Mouse (Mus musculus): ENCODE results near the gene Aox2. TPM values are rescaled to one million over a fixed set of nuclear protein-coding genes. Genes with fewer than 3 reads are reported as not detected.

Gene Aox2
- total RNA-seq, 1 experiment from 2014 or later = not detected

- ATAC-seq (replicated peaks in 1 of 2; ENCODE audit: insufficient read depth in 1 of 2, low FRiP score in 2 of 2, low TSS enrichment in 1 of 2, low read depth in 1 of 2, poor library complexity in 2 of 2, severe bottlenecking in 2 of 2) = no peak
These were observed 31.7 kb downstream of the Aox2 start for GRCm38 (mm10) chr1:58309853-58310252.

DNA sequence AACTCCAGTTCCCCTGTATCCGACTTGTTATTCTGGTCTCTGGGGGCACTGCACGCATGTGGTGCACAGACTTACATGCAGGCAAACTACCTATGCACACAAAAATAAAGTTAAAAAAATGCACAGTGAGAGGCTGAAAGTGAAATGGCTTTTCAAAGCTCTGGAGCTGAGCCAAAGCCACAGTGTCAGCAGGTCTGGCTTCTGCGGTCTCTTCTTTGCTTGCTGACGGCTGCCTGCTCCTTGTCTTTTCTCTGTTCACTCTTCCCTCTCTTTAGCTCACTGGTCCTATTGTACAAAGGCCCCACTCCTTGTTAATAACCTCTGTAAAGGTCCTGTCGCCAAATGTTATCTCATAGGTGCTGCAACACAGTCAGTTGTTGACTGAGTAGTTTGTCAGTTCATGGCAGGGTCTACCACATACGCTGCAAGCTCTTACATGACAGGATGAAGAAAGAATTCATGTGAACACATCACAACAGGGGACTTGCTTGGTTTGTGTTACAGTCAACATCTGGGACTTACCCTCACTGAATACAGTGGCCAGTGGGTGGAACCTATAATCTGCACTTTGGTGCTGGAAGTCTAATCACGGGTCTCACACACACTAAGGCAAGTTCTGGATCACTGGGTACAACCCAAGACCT, 33.2 kb downstream of the Aox2 start:
- peak; percentile 81 to 88 for ATAC-seq (replicated peaks in 1 of 2; ENCODE audit: insufficient read depth in 1 of 2, low FRiP score in 2 of 2, low TSS enrichment in 1 of 2, low read depth in 1 of 2, poor library complexity in 2 of 2, severe bottlenecking in 2 of 2)

DNA sequence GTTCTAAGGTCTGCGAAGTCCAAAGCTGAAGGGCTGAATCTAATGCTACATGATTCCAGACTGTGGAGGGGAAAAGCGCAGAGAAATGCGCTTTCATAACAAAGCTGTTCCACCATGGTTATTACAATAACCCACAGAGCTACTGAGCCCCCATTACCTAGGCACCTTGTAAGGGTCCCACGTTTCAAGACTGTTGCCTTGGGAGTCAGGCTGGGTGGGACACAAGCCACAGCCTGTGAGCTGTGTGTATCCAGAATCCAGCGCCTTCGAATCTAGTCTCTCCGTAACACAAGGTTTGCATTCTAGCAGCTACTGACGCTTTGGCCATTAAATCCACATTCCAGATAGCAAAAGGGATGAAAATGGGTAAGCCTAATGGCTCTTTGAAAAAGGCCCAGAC, 35.0 kb downstream of the Aox2 start:
- ATAC-seq (replicated peaks in 1 of 2; ENCODE audit: insufficient read depth in 1 of 2, low FRiP score in 2 of 2, low TSS enrichment in 1 of 2, low read depth in 1 of 2, poor library complexity in 2 of 2, severe bottlenecking in 2 of 2) = no peak

DNA sequence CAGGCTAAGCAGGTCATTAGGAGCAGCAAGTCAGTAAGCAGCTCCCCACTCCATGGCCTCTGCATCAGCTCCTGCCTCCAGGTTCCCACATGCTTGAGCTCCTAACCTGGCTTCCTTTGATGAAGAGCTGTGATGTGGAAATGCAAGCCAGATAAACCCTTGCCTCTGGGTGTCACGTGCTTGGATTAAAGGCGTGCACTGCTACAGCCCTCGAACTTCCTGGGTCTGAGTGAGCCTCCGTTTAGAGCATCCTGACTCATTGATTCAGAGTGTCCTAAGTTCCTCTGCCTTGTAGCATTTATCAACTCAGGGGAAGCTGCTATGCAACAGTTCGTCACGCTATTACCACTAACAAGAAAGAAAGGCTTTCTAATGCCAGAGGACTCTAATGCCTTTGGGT, 37.4 kb downstream of the Aox2 start:
- no peak for ATAC-seq (replicated peaks in 1 of 2; ENCODE audit: insufficient read depth in 1 of 2, low FRiP score in 2 of 2, low TSS enrichment in 1 of 2, low read depth in 1 of 2, poor library complexity in 2 of 2, severe bottlenecking in 2 of 2)

- ATAC-seq (replicated peaks in 1 of 2; ENCODE audit: insufficient read depth in 1 of 2, low FRiP score in 2 of 2, low TSS enrichment in 1 of 2, low read depth in 1 of 2, poor library complexity in 2 of 2, severe bottlenecking in 2 of 2) = no peak
These were observed 55.1 kb downstream of the Aox2 start for GRCm38 (mm10) chr1:58333222-58333621.

GRCm38 (mm10) chr1:58339901-58340300, 61.8 kb downstream of the Aox2 start:
- ATAC-seq (replicated peaks in 1 of 2; ENCODE audit: insufficient read depth in 1 of 2, low FRiP score in 2 of 2, low TSS enrichment in 1 of 2, low read depth in 1 of 2, poor library complexity in 2 of 2, severe bottlenecking in 2 of 2) = peak; percentile 35 to 72; a peak in 2 of 4 replicates

DNA sequence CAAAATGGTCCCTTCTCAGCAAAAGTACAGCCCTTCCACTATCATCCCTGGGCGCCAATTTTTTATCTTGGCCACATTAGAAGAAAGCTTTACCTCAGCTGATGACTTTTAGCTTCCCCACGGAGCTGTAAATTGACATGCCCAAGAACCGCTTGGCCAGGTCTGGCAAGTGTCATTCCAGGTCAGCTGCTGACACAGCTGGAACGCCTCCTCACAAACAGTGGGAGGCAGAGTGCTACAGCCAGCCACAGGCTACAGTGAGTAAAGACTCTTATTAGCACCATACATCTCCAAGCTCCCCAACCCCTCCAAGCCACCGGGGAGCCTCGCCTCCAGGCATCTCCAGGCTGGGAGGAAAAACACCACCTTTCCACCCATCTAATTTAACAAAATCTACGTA, 63.5 kb downstream of the Aox2 start:
- ATAC-seq (replicated peaks in 1 of 2; ENCODE audit: insufficient read depth in 1 of 2, low FRiP score in 2 of 2, low TSS enrichment in 1 of 2, low read depth in 1 of 2, poor library complexity in 2 of 2, severe bottlenecking in 2 of 2) = no peak

GRCm38 (mm10) chr1:58343861-58344260, 65.7 kb downstream of the Aox2 start:
- ATAC-seq (replicated peaks in 1 of 2; ENCODE audit: insufficient read depth in 1 of 2, low FRiP score in 2 of 2, low TSS enrichment in 1 of 2, low read depth in 1 of 2, poor library complexity in 2 of 2, severe bottlenecking in 2 of 2) = peak; percentile 33 to 63; a peak in 2 of 4 replicates

- ATAC-seq (replicated peaks in 1 of 2; ENCODE audit: insufficient read depth in 1 of 2, low FRiP score in 2 of 2, low TSS enrichment in 1 of 2, low read depth in 1 of 2, poor library complexity in 2 of 2, severe bottlenecking in 2 of 2) = no peak
These were observed 66.4 kb downstream of the Aox2 start for GRCm38 (mm10) chr1:58344570-58344969.

- no peak for ATAC-seq (replicated peaks in 1 of 2; ENCODE audit: insufficient read depth in 1 of 2, low FRiP score in 2 of 2, low TSS enrichment in 1 of 2, low read depth in 1 of 2, poor library complexity in 2 of 2, severe bottlenecking in 2 of 2)
These were observed 68.0 kb downstream of the Aox2 start for GRCm38 (mm10) chr1:58346159-58346558.

DNA sequence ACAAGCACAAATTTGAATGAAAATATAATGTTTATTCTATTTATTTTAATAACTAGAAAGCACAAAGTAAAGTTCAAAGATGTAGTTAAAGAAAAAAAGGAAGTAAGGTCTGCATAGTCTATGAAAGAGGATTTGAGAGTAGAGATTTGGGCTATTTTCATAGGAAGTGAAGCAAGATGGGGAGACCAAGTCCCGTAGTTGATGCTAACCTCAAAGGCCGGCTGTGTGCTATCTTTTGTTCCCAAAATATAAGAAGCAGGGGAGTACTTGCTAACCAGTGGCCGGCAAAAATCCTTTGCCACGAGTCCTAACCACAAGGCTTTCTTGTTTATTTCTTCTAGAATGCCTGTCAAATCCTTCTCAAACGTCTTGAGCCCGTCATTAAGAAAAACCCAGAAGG, 70.6 kb downstream of the Aox2 start:
- peak; percentile 12 to 29; a peak in 1 of 4 replicates for ATAC-seq (replicated peaks in 1 of 2; ENCODE audit: insufficient read depth in 1 of 2, low FRiP score in 2 of 2, low TSS enrichment in 1 of 2, low read depth in 1 of 2, poor library complexity in 2 of 2, severe bottlenecking in 2 of 2)

DNA sequence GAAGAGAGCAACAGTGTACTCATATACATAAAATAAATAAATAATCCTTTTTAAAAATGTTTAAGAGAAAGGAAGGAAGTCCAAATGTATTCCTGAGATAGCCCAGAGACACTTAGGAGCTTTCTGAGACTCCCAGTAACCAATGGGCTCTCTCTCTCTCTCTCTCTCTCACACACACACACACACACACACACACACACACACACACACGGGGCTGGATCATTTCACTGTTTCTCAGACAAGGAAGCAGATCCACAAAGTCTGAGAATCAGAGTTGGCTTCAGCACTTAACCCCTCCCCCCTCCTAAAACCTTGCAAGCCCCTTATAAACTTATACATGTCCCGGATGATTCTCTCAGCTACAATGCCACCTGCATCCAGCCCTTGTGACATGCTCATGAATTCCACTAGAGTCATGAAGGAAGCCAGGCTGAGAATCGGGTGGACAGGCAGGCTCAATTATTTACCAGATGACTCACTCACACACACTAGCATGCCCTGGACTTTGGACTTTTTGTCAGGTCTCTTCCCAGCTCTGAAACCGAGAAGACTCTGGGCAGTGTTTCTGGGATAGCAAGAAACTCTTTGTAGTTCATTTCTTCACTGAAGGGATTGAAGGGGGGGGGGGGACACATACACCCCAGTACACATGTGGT, 75.2 kb downstream of the Aox2 start:
- no peak for ATAC-seq (replicated peaks in 1 of 2; ENCODE audit: insufficient read depth in 1 of 2, low FRiP score in 2 of 2, low TSS enrichment in 1 of 2, low read depth in 1 of 2, poor library complexity in 2 of 2, severe bottlenecking in 2 of 2)

GRCm38 (mm10) chr1:58358958-58359901, 81.1 kb downstream of the Aox2 start:
- ATAC-seq (replicated peaks in 1 of 2; ENCODE audit: insufficient read depth in 1 of 2, low FRiP score in 2 of 2, low TSS enrichment in 1 of 2, low read depth in 1 of 2, poor library complexity in 2 of 2, severe bottlenecking in 2 of 2) = peak; percentile 66 to 73

DNA sequence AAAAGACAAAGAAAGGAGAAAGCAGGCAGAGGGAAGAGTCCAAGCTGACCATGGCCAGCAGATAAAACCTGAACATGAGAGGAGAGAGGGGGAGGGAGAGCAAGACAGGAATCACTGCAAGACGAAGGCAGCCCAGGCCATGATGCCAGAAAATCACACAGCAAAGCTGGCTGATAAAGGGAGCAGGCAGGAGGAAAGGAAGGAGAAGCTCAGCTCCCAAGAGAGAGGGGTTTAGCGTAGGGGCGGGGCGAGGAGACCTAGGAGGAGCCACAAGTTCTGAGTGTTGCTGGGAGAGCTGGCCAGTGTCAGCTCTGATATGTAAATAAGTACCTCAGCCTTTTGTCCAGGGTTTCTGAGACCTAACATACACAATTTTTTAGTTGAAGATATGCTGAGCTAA, 84.2 kb downstream of the Aox2 start:
- no peak for ATAC-seq (replicated peaks in 1 of 2; ENCODE audit: insufficient read depth in 1 of 2, low FRiP score in 2 of 2, low TSS enrichment in 1 of 2, low read depth in 1 of 2, poor library complexity in 2 of 2, severe bottlenecking in 2 of 2)

GRCm38 (mm10) chr1:58364551-58364950, 86.4 kb downstream of the Aox2 start:
- ATAC-seq (replicated peaks in 1 of 2; ENCODE audit: insufficient read depth in 1 of 2, low FRiP score in 2 of 2, low TSS enrichment in 1 of 2, low read depth in 1 of 2, poor library complexity in 2 of 2, severe bottlenecking in 2 of 2) = no peak

DNA sequence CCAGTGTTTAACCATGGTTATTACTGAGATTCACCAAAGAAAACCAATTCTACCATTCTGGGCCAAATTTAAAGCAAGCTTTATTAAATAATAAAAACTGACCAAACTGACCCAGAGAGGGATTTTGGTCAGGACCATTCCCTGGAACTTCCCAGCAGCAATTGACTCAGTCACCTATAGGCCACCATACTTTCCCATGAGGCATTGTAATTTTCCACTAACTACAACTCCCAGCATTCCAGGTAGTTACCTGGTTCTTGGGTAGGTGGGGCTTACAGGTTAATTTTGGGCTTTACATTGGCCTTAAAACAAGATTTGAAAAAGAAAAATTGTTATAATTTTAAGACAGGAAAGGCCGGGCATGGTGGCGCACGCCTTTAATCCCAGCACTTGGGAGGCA, 87.7 kb downstream of the Aox2 start:
- ATAC-seq (replicated peaks in 1 of 2; ENCODE audit: insufficient read depth in 1 of 2, low FRiP score in 2 of 2, low TSS enrichment in 1 of 2, low read depth in 1 of 2, poor library complexity in 2 of 2, severe bottlenecking in 2 of 2) = no peak

- no peak for ATAC-seq (replicated peaks in 1 of 2; ENCODE audit: insufficient read depth in 1 of 2, low FRiP score in 2 of 2, low TSS enrichment in 1 of 2, low read depth in 1 of 2, poor library complexity in 2 of 2, severe bottlenecking in 2 of 2)
These were observed 88.8 kb downstream of the Aox2 start for GRCm38 (mm10) chr1:58366737-58367471.
